Mouse (Mus musculus) C2C12 (cell line): ENCODE results near the gene Krtap10-4. TPM values are rescaled to one million over a fixed set of nuclear protein-coding genes. Genes with fewer than 3 reads are reported as not detected.

ENCODE experiments used
- H3K27me3 ChIP-seq: one replicate; pipeline ENCODE4 v1.6.1; 2011; ENCODE audit not compliant: control insufficient read depth, insufficient read depth, insufficient read length
- H3K36me3 ChIP-seq: one replicate; pipeline ENCODE4 v1.6.1; 2011; ENCODE audit not compliant: control insufficient read depth, insufficient read depth
- H3K4me3 ChIP-seq: one replicate; pipeline ENCODE4 v1.5.1; 2011; ENCODE audit warnings: mild to moderate bottlenecking, control low read depth; ENCODE audit not compliant: poor library complexity, insufficient read depth, severe bottlenecking
- H3K79me2 ChIP-seq: one replicate; pipeline ENCODE4 v1.6.1; 2011; ENCODE audit not compliant: control insufficient read depth, insufficient read depth
- H3K79me3 ChIP-seq: one replicate; pipeline ENCODE4 v1.6.1; 2011; ENCODE audit warnings: low read depth, control low read depth
- H3ac ChIP-seq: one replicate; pipeline ENCODE3; 2011; ENCODE audit warnings: low read depth; ENCODE audit not compliant: control insufficient read depth, insufficient read length
- CEBPB ChIP-seq: IDR thresholded peaks from one replicate; pipeline ENCODE4 v1.6.1; 2011; ENCODE audit warnings: low read depth, mild to moderate bottlenecking, control low read depth, moderate library complexity
- CTCF ChIP-seq: IDR thresholded peaks from one replicate; pipeline ENCODE4 v1.5.1; 2011; ENCODE audit not compliant: control insufficient read depth, insufficient read depth, insufficient read length
- FOSL1 ChIP-seq: IDR thresholded peaks from one replicate; pipeline ENCODE4 v1.8.0; 2011; ENCODE audit warnings: mild to moderate bottlenecking, low read length; ENCODE audit not compliant: poor library complexity, insufficient read depth, severe bottlenecking
- MAX ChIP-seq: IDR thresholded peaks from one replicate; pipeline ENCODE4 v1.6.1; 2011; ENCODE audit warnings: mild to moderate bottlenecking, control low read depth
- MYOD1 ChIP-seq: IDR thresholded peaks from one replicate; pipeline ENCODE4 v1.6.1; 2011; ENCODE audit warnings: low read depth; ENCODE audit not compliant: control insufficient read depth, insufficient read length
- MYOG ChIP-seq: IDR thresholded peaks from one replicate; pipeline ENCODE4 v1.6.1; 2011; ENCODE audit not compliant: control insufficient read depth, insufficient read length; ENCODE audit errors: extremely low read depth
- USF1 ChIP-seq: IDR thresholded peaks from one replicate; pipeline ENCODE4 v1.6.1; 2011; ENCODE audit warnings: low read depth, mild to moderate bottlenecking, control low read depth, moderate library complexity
- long read RNA-seq, 2 experiments: library from polyadenylated mRNA; unstranded; transcript quantifications; one replicate each; pipeline ENCODE4 v2.0.0; 2019 to 2020
- polyA plus RNA-seq: library from polyadenylated mRNA; unstranded; fragments of >200 nt; fragmentation: generic; extraction: Trizol; gene quantifications from one replicate; pipeline ENCODE4 v1.2.1, GENCODE M21; 2012; ENCODE audit warnings: missing spikeins

Gene Krtap10-4
- not detected for polyA plus RNA-seq
- long read RNA-seq, experiment 1: 0 reads
- long read RNA-seq, experiment 2: 0 reads

GRCm38 (mm10) chr10:77826951-77827350 lies at the start of gene Krtap10-4:
TSS of gene Krtap10-4 (minus strand) at chr10:77827095.
- TF ChIP-seq MYOG (no peak), MAX (no peak), CEBPB (no peak), FOSL1 (no peak), USF1 (no peak), CTCF (no peak), MYOD1 (no peak)
- Histone ChIP-seq H3K79me2 (no peaks in the 10 kb centered on the region), H3K4me3 (no peak within 1 kb of the TSS), H3K27me3 (peaks cover 24% of the 10 kb centered on the region), H3K36me3 (no peaks in the 10 kb centered on the region), H3ac (no peak within 1 kb of the TSS), H3K79me3 (no peaks in the 10 kb centered on the region)

GRCm38 (mm10) chr10:77869651-77870050 lies 42.8 kb upstream of the Krtap10-4 start:
- Histone ChIP-seq H3K79me2 (no peaks in the 10 kb centered on the region), H3K27me3 (no peaks in the 10 kb centered on the region), H3ac (no peak overlapping the region), H3K79me3 (no peaks in the 10 kb centered on the region), H3K4me3 (no peak overlapping the region), H3K36me3 (no peaks in the 10 kb centered on the region)
- TF ChIP-seq MYOG: no peak
- TF ChIP-seq FOSL1: no peak
- no peak for TF ChIP-seq MYOD1
- no peak for TF ChIP-seq MAX
- TF ChIP-seq CTCF: no peak
- TF ChIP-seq USF1: no peak
- TF ChIP-seq CEBPB: no peak

DNA sequence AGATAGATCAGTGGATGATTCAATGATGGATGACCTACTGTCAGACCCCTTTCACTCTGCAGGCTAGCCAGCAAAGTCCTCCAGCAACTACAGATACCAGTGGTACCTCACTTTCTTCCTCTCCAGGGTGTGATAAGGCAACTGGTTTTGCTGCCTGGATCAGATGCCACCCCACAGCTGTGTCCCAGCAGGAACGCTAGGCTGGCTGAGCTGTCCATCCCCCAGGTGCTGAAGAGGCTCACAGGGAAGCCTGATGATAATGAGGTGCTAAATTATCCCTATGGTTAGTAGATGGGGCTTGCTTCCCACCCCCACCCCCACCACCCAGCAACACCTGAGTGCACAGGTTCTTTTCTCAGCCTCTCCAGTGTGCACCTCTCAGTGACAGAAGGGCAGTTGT lies 40.7 kb upstream of the Krtap10-4 start:
- no peaks in the 10 kb centered on the region for H3K36me3 ChIP-seq
- H3ac ChIP-seq: no peak overlapping the region
- no peak for TF ChIP-seq FOSL1
- H3K79me3 ChIP-seq: no peaks in the 10 kb centered on the region
- H3K4me3 ChIP-seq: no peak overlapping the region
- no peaks in the 10 kb centered on the region for H3K79me2 ChIP-seq
- no peaks in the 10 kb centered on the region for H3K27me3 ChIP-seq

GRCm38 (mm10) chr10:77864762-77865143 lies 37.9 kb upstream of the Krtap10-4 start:
- Histone ChIP-seq H3K79me3 (no peaks in the 10 kb centered on the region), H3ac (no peak overlapping the region), H3K27me3 (peaks cover 5% of the 10 kb centered on the region), H3K36me3 (no peaks in the 10 kb centered on the region), H3K79me2 (no peaks in the 10 kb centered on the region), H3K4me3 (no peak overlapping the region)
- TF ChIP-seq MAX (no peak), FOSL1 (no peak), MYOD1 (no peak), USF1 (no peak), CEBPB (no peak), CTCF (no peak), MYOG (no peak)

DNA sequence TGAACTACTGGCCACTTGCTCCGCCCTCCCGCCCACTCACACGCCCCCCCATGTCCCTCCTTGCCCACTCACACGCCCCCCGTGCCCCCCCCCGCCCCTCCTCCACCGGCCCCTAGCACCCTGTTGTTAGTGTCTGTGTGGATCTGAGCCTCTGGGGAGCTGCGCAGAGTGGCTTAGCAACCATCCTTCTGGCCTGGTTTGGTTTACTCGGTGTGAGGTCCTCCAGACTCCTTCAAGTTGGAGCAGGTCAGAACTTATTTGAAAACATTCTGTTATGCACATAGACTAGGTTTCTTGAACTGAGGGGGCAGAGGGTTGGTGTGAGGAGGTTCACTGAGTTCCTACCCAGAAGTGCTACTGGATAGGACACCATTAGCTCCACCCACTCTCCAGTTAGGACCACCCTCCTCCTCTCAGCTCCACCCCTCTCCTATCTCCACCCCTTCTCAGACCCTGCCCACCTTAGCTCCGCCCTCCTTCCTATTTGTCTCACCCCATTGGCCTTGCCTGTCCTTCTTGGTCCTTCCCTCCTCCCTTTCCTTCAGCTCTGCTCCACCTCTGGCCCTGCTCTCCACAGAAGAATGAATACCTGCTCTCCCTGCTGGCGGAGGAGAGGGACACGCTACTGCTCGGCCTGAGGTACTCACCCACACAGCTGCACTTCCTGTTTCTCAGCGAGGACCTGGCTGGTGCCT lies 37.3 kb upstream of the Krtap10-4 start:
- Histone ChIP-seq H3K36me3 (no peaks in the 10 kb centered on the region), H3K4me3 (no peak overlapping the region)
- TF ChIP-seq FOSL1: no peak
- TF ChIP-seq MYOG: no peak
- TF ChIP-seq CEBPB: no peak
- no peak for TF ChIP-seq USF1
- TF ChIP-seq MYOD1: no peak

GRCm38 (mm10) chr10:77861675-77862074 lies 34.8 kb upstream of the Krtap10-4 start, which contains the start of gene Gm3285:
TSS of gene Gm3285 (plus strand) at chr10:77861975.
- Histone ChIP-seq H3ac (no peak within 1 kb of the TSS), H3K4me3 (no peak within 1 kb of the TSS), H3K79me3 (no peaks in the 10 kb centered on the region), H3K79me2 (no peaks in the 10 kb centered on the region), H3K27me3 (peaks cover 10% of the 10 kb centered on the region), H3K36me3 (no peaks in the 10 kb centered on the region)
- TF ChIP-seq MAX: no peak
- TF ChIP-seq USF1: no peak
- no peak for TF ChIP-seq CTCF
- TF ChIP-seq MYOD1: no peak
- no peak for TF ChIP-seq MYOG
- no peak for TF ChIP-seq FOSL1
- no peak for TF ChIP-seq CEBPB

More for the DNA sequence above, 37.3 kb upstream of the Krtap10-4 start:
- Histone ChIP-seq H3K79me3 (no peaks in the 10 kb centered on the region), H3K27me3 (peaks cover 10% of the 10 kb centered on the region), H3ac (no peak overlapping the region), H3K79me2 (no peaks in the 10 kb centered on the region)
